Mouse (Mus musculus) embryonic facial prominence, embryonic 12.5 days (tissue): ENCODE data around the gene Cnih3. TPM values are rescaled to one million over a fixed set of nuclear protein-coding genes. Genes with fewer than 3 reads are reported as not detected.

Experiments
- ATAC-seq: fragments of 200-750 bp; cut with Nextera tagmentation; 2 replicates; pipeline ENCODE4 v1.8.0; 2017; ENCODE audit not compliant: insufficient number of reproducible peaks, insufficient read depth, low FRiP score, low TSS enrichment
- H3K27ac ChIP-seq: fragments of 300-500 bp; sonication (generic); 2 replicates; pipeline ENCODE4 v1.5.1; 2016; ENCODE audit warnings: mild to moderate bottlenecking
- H3K27me3 ChIP-seq: fragments of 300-500 bp; sonication (generic); 2 replicates; pipeline ENCODE4 v1.6.1; 2016; ENCODE audit warnings: mild to moderate bottlenecking, moderate library complexity
- H3K36me3 ChIP-seq: fragments of 300-500 bp; sonication (generic); 2 replicates; pipeline ENCODE4 v1.6.1; 2016; ENCODE audit warnings: mild to moderate bottlenecking
- H3K4me1 ChIP-seq: fragments of 300-500 bp; sonication (generic); 2 replicates; pipeline ENCODE4 v1.6.1; 2016
- H3K4me2 ChIP-seq: fragments of 300-500 bp; sonication (generic); replicated peaks from 2 replicates; pipeline ENCODE4 v1.6.1; 2016; ENCODE audit warnings: mild to moderate bottlenecking, moderate library complexity
- H3K4me3 ChIP-seq: fragments of 300-500 bp; sonication (generic); 2 replicates; pipeline ENCODE4 v1.5.1; 2016; ENCODE audit warnings: mild to moderate bottlenecking
- H3K9ac ChIP-seq: fragments of 300-500 bp; sonication (generic); 2 replicates; pipeline ENCODE4 v1.6.1; 2016; ENCODE audit warnings: mild to moderate bottlenecking, moderate library complexity
- H3K9me3 ChIP-seq: fragments of 300-500 bp; sonication (generic); 2 replicates; pipeline ENCODE4 v1.6.1; 2016; ENCODE audit warnings: mild to moderate bottlenecking, moderate library complexity
- WGBS: fragments of 180-500 bp; shearing (Covaris S2); methylation state at CpG from one replicate; pipeline ENCODE4 v1.1.7; 2016; 5-methylcytosine and 5-hydroxymethylcytosine counted together
- polyA plus RNA-seq: library from polyadenylated mRNA; unstranded; fragments of >200 nt; fragmentation: Nextera tagmentation; extraction: Ambion mirVana; gene quantifications from 2 replicates; pipeline ENCODE4 v1.2.1, GENCODE M21; 2016

The Cnih3 gene
- polyA plus RNA-seq, 1 experiment from 2014 or later = 0.54 TPM

DNA sequence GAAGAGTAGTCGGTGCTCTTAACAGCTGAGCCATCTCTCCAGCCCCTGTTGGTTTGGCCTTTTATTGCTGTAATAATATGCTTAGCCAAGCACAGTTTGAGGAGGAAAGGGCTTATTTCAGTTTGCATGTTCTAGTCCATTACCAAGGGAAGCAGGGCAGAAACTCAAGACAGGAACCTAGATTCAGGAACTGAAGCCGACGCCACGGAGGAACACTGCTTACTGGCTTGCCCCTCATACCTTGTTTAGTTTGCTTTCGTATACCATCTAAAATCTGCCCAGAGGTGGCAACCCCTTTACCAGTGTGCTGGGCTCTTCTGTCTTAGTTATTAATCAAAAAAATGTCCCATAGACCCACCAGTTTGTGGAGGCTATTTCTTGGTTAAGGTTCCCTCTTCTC, 25.3 kb upstream of the Cnih3 start:
- Histone ChIP-seq H3K36me3 (no peaks in the 10 kb centered on the region), H3K27ac (no peak overlapping the region), H3K27me3 (no peaks in the 10 kb centered on the region), H3K9me3 (no peaks in the 10 kb centered on the region), H3K4me2 (no peak overlapping the region), H3K4me3 (no peak overlapping the region), H3K9ac (no peak overlapping the region), H3K4me1 (no peaks in the 10 kb centered on the region)
- 90% methylated on average over 5 of the region's 5 CpGs for WGBS
- no peak for ATAC-seq

GRCm38 (mm10) chr1:181327636-181328420, 24.6 kb upstream of the Cnih3 start:
- no peak overlapping the region for H3K27ac ChIP-seq
- WGBS = 87% methylated on average over 10 of the region's 10 CpGs
- H3K9me3 ChIP-seq = no peaks in the 10 kb centered on the region
- no peak for ATAC-seq
- H3K4me1 ChIP-seq = no peaks in the 10 kb centered on the region
- no peaks in the 10 kb centered on the region for H3K27me3 ChIP-seq
- no peaks in the 10 kb centered on the region for H3K36me3 ChIP-seq
- no peak overlapping the region for H3K9ac ChIP-seq
- H3K4me3 ChIP-seq = no peak overlapping the region
- H3K4me2 ChIP-seq = no peak overlapping the region

DNA sequence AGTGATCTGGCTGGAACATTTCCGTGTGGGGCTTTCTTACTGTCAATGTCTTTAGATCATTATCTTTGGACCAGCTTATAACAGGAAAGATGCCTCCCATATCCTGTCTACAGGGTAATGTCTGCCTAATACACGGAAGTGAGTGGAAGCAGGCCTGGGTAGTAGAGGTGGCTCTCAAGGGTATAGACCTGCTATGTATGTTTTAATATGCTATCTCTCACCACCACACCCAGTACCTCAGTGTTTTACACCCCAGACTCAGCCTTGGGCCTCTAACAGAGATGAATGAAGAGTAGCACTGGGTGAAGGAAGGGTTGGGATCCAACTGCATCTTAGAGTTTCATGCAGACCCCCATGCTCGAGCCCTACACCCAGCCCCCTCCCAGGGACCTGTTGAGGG, 23.3 kb upstream of the Cnih3 start:
- H3K9ac ChIP-seq = no peak overlapping the region
- H3K9me3 ChIP-seq = no peaks in the 10 kb centered on the region
- no peak overlapping the region for H3K27ac ChIP-seq
- H3K4me3 ChIP-seq = no peak overlapping the region
- no peaks in the 10 kb centered on the region for H3K4me1 ChIP-seq
- H3K36me3 ChIP-seq = no peaks in the 10 kb centered on the region
- WGBS = 79% methylated on average over 3 of the region's 3 CpGs
- H3K27me3 ChIP-seq = no peaks in the 10 kb centered on the region
- H3K4me2 ChIP-seq = no peak overlapping the region
- ATAC-seq = no peak

GRCm38 (mm10) chr1:181332597-181332996, 19.8 kb upstream of the Cnih3 start:
- H3K27ac ChIP-seq = no peak overlapping the region
- WGBS = 29% methylated on average over 2 of the region's 2 CpGs
- no peak for ATAC-seq
- no peak overlapping the region for H3K9ac ChIP-seq
- H3K36me3 ChIP-seq = no peaks in the 10 kb centered on the region
- H3K9me3 ChIP-seq = no peaks in the 10 kb centered on the region
- H3K4me2 ChIP-seq = no peak overlapping the region
- no peaks in the 10 kb centered on the region for H3K4me1 ChIP-seq
- no peak overlapping the region for H3K4me3 ChIP-seq
- H3K27me3 ChIP-seq = no peaks in the 10 kb centered on the region

DNA sequence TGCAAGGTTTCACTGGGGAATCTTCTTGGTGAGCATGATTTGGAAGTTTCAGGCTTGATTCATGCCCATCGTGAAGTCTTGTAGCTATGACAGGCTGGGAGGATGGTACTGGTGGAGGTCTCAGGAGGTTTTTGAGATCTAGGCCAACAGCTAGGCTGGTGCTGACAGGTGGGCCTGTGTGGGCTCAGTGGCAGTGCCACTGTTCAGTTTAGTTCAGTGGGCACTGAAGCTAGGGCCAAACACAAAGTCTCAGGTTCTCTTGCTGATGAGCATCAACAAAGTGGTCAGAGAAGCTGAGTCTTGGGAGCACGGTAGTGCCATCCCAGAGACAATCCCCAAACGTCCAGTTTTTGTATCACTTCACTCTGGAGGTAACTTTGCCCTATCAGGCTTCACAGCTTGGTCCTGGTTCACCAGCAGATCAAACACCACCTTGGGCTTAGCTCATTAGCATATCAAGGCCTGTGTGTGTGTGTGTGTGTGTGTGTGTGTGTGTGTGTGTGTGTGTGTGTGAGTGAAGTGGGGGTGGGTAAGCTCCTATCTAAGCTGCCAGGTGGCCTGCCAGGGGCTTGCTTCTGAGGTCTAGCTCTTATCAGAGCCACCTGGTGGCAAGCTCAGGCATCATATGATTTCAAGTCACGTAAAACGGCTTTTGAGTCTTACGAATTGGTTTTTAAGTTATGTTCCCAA, 18.0 kb upstream of the Cnih3 start:
- ATAC-seq = no peak
- Histone ChIP-seq H3K4me1 (no peaks in the 10 kb centered on the region), H3K27ac (no peak overlapping the region), H3K4me2 (no peak overlapping the region), H3K9ac (no peak overlapping the region), H3K9me3 (no peaks in the 10 kb centered on the region), H3K27me3 (no peaks in the 10 kb centered on the region), H3K4me3 (no peak overlapping the region), H3K36me3 (no peaks in the 10 kb centered on the region)
- 86% methylated on average over 6 of the region's 6 CpGs for WGBS

DNA sequence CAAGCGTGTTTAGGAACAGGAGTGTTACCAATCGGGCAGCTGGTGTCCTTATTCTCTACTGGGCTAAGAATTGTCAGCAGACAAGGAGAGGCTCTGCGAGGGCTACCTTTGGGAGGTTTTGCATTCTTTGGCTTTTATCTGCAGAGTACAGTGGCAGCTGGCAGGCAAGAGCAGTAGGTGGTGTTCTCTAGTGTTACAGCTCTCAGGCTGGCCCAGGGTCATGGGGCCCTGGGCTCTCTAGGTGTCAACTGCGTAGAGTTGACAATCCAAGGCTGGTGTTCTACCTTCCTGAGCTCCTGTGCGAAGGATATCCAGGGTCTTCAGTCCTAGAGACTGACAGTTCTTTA, 17.4 kb upstream of the Cnih3 start:
- Histone ChIP-seq H3K27me3 (no peaks in the 10 kb centered on the region), H3K4me3 (no peak overlapping the region), H3K36me3 (no peaks in the 10 kb centered on the region), H3K9ac (no peak overlapping the region), H3K27ac (no peak overlapping the region), H3K9me3 (no peaks in the 10 kb centered on the region), H3K4me1 (no peaks in the 10 kb centered on the region), H3K4me2 (no peak overlapping the region)
- 90% methylated on average over 5 of the region's 5 CpGs for WGBS
- ATAC-seq = no peak

GRCm38 (mm10) chr1:181335388-181335787, 17.0 kb upstream of the Cnih3 start:
- no peak overlapping the region for H3K9ac ChIP-seq
- H3K36me3 ChIP-seq = no peaks in the 10 kb centered on the region
- H3K27ac ChIP-seq = no peak overlapping the region
- ATAC-seq = no peak
- no peaks in the 10 kb centered on the region for H3K4me1 ChIP-seq
- no peak overlapping the region for H3K4me3 ChIP-seq
- no peaks in the 10 kb centered on the region for H3K9me3 ChIP-seq
- no peak overlapping the region for H3K4me2 ChIP-seq
- 81% methylated on average over 4 of the region's 4 CpGs for WGBS
- H3K27me3 ChIP-seq = no peaks in the 10 kb centered on the region

GRCm38 (mm10) chr1:181336857-181337256, 15.6 kb upstream of the Cnih3 start:
- Histone ChIP-seq H3K36me3 (no peaks in the 10 kb centered on the region), H3K27ac (no peak overlapping the region), H3K4me3 (no peak overlapping the region), H3K9ac (no peak overlapping the region), H3K27me3 (no peaks in the 10 kb centered on the region), H3K4me2 (no peak overlapping the region), H3K9me3 (no peaks in the 10 kb centered on the region), H3K4me1 (no peaks in the 10 kb centered on the region)
- no peak for ATAC-seq
- 87% methylated on average over 6 of the region's 6 CpGs for WGBS

GRCm38 (mm10) chr1:181339106-181339505, 13.3 kb upstream of the Cnih3 start:
- 88% methylated on average over 6 of the region's 6 CpGs for WGBS
- Histone ChIP-seq H3K36me3 (no peaks in the 10 kb centered on the region), H3K4me3 (no peak overlapping the region), H3K4me2 (no peak overlapping the region), H3K9me3 (no peaks in the 10 kb centered on the region), H3K27ac (no peak overlapping the region), H3K4me1 (no peaks in the 10 kb centered on the region), H3K9ac (no peak overlapping the region), H3K27me3 (no peaks in the 10 kb centered on the region)
- no peak for ATAC-seq

- peaks cover 7% of the 10 kb centered on the region; the same call in 1 of the 2 replicates for H3K27me3 ChIP-seq
- 34% methylated on average over 15 of the region's 15 CpGs for WGBS
- H3K27ac ChIP-seq = no peak overlapping the region
- ATAC-seq = no peak
- H3K4me3 ChIP-seq = no peak overlapping the region
- H3K9me3 ChIP-seq = no peaks in the 10 kb centered on the region
- H3K4me1 ChIP-seq = no peaks in the 10 kb centered on the region
- no peaks in the 10 kb centered on the region for H3K36me3 ChIP-seq
- H3K4me2 ChIP-seq = no peak overlapping the region
- no peak overlapping the region for H3K9ac ChIP-seq
These were observed 6.9 kb upstream of the Cnih3 start for GRCm38 (mm10) chr1:181345547-181345946.

DNA sequence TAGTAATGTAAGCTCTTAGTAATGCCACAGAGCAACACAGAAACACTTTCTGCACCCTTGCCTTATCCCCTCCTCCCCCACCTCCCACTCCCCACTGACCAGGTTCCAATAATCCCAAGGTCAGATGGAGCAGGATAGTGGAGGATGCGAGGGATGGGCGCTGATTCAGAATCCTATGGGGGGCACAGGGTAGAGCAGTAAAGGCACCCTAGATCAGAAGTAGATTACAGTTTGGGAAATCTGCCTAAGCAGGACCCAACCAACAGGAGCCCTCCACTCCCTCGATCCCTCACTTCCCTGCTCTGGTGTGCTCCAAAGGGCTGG, 423 bp upstream of the Cnih3 start:
- no peak for ATAC-seq
- H3K9ac ChIP-seq = peak overlapping the region; percentile 55; the same call in 1 of the 2 replicates
- H3K4me3 ChIP-seq = peak overlapping the region; percentile 56
- no peak overlapping the region for H3K27ac ChIP-seq
- H3K4me2 ChIP-seq = peak overlapping the region; percentile 99
- whole genome bisulfite sequencing = 0% methylated on average over 3 of the region's 3 CpGs
- H3K9me3 ChIP-seq = no peaks in the 10 kb centered on the region
- H3K36me3 ChIP-seq = no peaks in the 10 kb centered on the region
- H3K27me3 ChIP-seq = peaks cover 60% of the 10 kb centered on the region
- peaks cover 21% of the 10 kb centered on the region for H3K4me1 ChIP-seq
